Mouse (Mus musculus) liver, adult (tissue): ENCODE measurements around the gene Mad1l1.

Experiments used
- GATA4 ChIP-seq: IDR thresholded peaks from 2 replicates; pipeline ENCODE4 v1.6.1; 2014; ENCODE audit warnings: mild to moderate bottlenecking, low read length; ENCODE audit not compliant: insufficient replicate concordance

The Mad1l1 gene

DNA sequence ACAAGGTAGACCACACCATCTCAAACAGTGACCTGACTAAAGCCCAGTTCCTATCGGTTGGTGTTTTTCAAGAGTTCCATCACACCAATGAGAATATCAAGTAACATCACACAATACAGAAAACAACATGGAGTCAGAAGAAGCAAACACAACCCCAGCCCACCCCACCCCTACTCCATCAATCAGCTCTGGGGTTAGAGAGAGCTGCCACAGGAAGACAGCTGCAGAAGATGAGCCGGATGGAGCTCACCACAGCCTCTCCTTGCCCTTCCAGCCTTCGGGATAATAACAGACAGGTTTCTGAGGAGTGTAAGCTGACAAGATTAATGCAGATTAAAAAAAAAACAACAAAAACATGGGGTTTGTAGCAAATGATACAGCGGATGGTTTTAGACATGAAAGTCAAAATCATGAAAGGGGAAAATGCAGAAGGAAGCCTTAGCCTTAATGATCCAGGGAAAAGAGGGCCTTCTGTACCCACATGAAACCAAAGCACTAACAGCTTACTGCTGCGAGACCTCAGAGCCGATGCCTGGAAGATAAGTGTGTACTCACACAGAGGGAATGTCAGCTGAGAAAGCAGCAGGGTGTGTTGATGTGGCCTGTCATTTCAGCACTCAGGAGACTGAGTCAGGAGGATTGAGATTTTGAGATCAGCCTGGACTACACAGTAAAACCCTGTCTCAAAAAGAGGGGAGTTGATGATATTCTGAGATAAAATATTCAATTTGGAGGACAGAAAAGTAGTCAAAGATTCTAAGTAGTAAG, 110.8 kb downstream of the Mad1l1 start:
- no peak for TF ChIP-seq GATA4

DNA sequence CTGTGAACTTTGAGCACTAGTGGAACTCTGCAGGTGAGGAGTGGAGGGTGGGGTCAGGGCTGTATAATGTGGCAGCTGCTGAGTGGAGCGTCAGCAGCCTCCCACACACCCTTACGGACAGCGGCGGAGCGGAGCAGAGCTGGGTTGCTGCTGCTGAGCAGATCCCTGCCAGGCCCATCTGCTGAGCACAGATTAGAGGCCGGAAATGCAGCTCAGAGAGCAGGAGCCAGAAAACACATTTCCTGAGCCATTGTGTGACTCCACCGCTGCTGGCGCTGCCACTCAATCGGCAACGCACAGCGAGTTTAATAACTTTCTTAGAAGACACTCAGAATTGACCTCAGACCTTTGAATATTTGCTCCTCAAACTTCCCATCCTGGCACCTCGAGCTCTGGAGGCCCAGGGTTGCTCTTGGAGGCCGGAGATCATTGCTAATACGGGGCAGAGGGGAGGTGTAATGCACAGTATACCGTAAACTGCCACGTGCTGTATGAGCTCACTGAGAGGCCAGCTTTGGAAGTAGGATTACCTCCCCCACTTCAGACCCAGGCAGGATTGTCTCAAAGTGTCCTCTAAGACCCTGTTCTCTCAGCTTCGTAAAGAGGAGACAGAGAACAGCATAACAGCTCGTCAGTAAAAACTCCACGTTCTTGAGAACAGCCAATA, 112.5 kb downstream of the Mad1l1 start:
- TF ChIP-seq GATA4, result peak; percentile 85; the same call in 1 of the 2 replicates

DNA sequence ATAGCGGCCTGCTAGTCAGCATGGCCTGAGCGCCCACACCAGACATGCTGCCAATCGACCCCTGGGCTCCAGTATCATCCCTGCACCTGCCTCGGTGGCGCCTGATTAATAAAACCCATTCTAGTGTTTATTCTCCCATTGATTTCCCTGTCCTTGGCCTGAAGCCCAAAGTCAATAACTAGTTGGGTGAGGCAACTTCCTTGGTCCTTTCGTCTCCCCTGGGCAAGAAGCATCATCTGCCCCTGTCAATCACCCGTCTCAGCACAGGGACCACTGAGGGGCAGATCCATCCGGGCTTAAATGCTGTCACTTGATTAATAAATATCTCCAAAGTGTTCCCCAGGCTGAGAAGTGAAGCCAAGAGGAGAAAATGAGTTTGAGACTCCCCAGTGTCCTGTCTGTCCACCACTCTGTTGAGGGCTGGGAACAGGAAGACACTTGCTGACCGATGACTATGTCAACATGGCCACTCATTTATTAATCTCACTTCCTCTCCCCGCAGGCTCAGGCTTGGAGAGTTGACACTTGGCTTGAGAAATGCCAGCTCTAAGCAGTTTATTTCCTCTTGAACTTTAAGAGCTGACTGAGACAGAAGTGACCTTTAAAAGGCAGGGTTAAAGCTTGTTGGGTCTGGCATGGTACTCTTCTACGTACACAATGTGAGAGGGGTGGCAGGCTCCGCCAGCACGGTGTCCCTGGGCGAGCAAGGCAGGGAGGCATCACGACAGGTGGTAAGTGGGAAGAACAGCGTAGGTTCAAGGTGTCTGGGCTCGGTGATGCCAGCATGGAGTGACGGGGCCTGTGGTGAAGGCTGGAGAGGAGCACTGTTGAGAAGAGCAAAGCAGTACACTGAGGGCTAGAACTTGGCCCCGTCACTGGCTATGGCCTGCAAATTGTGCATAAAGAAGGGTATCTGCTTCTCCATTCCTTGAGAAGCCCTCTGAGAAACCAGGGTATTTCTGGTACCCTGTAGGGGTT, 114.3 kb downstream of the Mad1l1 start:
- peak; percentile 69 for TF ChIP-seq GATA4

DNA sequence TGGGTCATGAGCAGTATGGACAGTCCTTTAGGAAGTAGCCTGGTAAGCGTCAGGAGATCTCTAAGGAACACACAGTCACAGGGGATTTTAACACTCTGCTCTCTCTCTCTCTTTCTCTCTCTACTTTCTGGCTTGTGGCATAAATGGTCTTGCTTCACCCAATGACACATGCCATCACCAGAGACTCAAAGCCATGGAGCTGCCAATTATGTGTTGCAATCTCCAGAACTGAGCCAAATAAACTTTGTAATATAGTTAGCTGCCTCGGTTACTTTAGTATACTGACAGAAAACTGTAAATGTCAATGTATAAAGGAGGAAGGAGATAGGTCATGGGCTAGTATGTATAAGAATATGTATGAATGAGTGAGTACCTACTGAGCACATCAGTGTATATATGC, 115.4 kb downstream of the Mad1l1 start:
- TF ChIP-seq GATA4, result no peak

DNA sequence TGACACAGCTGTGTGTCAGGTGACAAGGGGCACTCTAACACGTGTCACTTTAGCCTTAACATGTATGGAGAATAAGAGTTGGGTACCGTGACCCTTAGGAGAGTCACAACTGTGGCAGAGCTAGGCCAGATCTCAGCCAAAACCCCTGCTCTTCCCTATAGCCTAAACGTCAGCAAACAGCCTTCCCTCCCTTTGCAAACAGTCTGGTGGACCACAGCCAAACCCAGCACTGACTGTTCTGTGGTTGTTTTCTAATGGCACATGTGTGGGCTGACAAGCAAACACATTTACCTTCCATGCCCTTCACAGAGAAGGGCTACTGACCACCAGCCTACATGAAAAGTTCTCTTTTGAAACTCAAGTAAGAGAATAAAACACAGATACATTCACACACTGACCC, 116.9 kb downstream of the Mad1l1 start:
- TF ChIP-seq GATA4, result no peak

DNA sequence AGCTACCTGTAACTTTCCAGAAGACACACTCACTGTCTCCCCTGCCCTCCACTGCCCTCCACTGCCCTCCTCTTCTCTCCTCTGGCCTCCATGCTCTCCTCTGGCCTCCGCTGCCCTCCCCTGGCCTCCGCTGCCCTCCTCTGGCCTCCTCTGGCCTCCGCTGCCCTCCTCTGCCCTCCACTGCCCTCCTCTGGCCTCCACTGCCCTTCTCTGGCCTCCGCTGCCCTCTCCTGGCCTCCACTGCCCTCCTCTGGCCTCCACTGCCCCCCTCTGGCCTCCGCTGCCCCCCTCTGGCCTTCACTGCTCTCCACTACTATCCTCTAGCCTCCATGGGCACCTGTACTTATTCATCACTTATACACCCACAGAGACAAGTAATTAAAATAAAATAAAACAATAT, 117.3 kb downstream of the Mad1l1 start:
- no peak for TF ChIP-seq GATA4

DNA sequence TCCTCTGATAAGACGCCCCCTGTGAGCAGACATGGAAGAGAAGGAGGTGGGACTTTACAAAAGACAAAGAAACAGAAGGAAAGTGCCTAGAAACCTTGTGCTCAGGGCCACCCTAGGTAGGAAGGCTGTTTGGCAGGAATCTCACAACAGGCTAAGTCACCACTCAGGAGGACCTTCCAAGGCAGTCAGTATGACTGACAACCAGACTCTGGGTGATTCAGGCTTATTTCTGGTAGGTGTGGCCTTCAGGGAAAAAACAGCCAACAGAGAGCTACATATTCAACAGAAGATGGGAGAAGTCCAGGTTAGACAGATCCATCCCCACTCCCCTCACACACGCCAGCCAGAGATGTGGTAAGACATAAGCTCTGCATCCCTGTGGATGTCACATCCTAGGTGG, 118.9 kb downstream of the Mad1l1 start:
- no peak for TF ChIP-seq GATA4

DNA sequence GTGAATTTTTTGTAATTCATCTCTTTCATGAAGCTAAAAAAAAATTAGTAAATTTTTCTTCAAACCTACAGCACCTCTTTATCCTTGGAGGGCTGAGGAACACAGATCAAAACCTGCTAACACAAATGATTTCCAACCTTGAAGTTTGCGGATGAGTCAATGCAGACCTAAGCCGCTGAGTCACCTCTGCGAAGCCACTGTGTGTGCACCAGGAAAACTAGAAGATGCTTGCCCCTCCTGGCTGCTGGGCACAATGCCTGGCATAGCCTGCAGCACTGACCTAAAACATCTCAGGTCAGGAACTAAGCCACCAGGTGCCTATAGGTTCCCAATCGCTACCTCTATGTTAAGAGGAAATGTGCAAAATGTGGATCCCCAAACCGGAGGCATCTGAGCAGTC, 119.8 kb downstream of the Mad1l1 start:
- TF ChIP-seq GATA4, result no peak

DNA sequence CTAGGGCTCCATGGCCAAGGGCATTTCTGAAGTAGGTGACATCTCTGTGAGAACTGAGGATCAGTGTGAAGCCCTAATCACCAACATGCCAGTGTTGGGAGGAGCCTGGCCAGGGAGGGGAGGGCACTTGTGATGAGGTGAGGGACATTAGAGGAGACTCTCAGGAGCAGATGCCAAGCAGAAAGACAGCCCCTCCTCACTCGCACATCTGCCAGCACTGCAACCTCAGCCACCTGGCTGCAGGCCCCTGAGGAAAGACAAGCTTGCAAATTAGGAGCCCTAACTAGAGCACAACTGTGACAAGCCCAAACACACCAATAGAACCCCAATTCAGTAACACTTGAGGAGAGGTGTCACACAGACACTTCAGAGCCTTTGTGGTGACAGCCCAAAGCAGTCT, 120.2 kb downstream of the Mad1l1 start:
- TF ChIP-seq GATA4, result no peak

DNA sequence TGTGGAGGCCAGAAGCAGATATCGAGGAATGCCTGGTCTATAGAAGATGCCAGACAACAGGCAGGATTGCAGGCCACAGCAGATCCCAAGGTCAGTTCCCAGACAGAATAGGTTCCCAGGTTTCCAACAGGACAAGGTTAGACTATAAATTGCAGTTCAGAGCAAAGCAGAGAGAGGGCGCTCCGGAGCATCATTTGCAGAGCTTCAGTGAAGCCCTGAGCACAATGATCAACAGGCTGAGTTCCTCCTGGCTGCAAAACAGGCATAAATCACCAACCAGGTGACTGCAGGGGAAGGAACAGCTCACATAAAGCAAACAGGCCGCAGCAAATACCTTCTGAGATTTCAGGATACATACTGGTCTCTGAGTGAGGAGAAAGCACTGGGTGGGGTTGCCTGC, 123.6 kb downstream of the Mad1l1 start:
- TF ChIP-seq GATA4, result no peak

DNA sequence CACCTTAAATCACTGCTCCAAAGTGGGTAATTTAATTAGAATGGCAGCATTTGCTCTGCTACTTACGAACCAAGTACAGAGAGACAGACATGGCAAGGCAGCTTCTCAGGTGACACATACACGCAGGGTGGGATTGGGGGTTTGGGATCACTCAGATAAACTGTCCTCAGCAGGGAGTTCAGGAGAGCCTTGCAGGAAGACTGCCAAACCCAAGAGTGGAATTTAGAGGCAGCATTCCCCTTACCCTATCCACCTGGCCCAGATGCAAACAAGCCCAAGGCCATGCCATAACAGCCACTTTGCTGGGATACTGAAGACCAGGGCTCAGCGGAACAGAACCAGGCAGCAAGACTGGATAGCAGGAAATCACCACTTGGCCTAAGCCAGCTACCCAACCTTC, 124.9 kb downstream of the Mad1l1 start:
- no peak for TF ChIP-seq GATA4

DNA sequence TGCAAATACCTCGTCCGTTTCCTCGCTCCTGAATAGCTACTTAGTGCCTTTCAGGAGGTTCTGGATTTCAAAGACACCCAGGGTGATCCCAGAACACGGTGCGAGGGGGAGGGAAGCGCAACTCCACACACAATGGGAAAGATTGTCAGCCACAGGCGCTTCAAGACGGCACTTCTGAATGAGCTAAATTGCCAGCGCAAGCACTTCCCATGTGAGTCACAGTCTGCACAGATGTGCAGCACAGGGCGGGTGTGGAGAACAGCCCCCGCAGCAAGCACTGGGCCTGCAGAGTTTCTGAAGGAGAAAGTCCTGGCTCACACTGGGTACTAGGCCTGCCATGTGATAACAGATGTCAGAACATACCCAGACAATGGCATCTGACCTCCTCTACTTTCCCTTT, 127.2 kb downstream of the Mad1l1 start:
- TF ChIP-seq GATA4, result no peak

DNA sequence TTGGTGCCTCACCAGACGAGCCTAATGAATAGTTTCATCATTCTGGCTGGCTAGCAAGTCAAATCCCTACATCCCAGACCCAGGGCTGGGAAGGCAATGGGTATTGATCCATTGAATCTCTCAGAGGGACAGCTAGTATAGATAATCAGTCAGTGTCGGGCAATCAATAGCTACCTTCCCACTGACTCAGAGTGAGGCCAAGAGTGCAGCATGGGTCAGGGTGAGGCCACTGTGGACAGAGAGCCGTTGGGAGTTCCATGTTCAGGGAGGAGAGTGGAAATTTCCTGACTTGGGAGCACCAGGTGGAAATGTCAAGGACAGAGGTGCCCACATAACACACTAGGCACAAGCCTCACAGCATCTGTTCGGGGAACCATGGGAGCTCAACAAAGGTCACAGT, 129.8 kb downstream of the Mad1l1 start:
- TF ChIP-seq GATA4, result no peak

DNA sequence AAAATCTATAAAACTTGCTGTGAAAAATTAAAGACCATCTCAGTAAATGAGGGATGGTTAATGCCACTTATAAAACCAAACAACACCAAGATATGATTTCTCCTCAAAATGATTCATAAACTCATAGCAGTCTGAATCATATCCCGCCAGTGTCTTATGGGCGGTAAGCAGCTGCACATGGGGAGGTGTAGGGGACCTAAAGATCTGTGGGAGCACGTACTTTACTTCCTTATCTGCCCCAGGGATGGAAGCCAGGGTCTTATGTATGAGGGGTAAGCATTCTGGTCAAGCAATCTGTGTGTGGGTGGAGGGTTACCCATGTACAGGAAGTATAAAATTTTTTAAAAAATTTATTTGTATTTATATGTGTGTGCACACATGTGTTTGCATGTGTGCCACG, 135.0 kb downstream of the Mad1l1 start:
- TF ChIP-seq GATA4, result no peak

DNA sequence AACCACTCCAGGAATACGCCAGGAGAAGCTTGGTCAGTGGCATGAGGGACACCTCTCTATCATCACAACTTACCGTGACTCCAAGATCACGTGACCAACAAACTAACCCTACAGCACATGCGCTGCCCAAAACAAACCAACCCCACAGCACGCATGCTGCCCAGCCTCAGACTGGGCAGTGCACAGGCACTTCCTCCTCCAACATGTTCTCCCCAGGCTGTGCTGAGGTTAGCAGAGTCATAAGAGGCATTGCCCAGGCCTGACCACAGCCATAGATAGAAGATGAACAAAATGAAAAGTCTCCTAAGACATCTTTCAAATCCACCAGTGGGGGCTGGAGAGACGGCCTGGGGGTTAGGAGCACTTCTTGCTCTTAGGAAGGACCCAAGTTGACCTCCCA, 135.6 kb downstream of the Mad1l1 start:
- TF ChIP-seq GATA4, result no peak

DNA sequence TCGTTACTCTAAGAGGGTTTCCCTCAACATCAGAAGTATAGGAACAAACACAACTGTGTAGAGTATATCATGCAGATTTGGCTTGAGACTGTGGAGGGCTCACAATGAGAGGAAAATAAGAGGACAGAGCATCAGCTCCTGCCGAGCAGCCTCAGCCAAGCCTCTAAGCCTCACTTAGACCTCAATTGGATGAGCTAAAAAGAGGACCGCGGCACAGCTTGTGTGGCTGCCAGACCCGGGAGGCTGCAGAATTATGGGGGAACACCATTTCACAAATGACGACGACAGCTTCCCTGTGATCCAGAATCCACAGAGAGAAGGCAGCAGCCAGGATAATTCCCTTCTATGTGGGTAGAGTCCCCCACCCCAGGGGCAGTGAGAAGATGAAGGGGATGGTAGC, 138.0 kb downstream of the Mad1l1 start:
- no peak for TF ChIP-seq GATA4
